Mouse (Mus musculus): ENCODE results near the gene Rpl9-ps6. TPM values are rescaled to one million over a fixed set of nuclear protein-coding genes. Genes with fewer than 3 reads are reported as not detected.
A peak's percentile ranks its signal among the peaks of the same experiment; 100 is the strongest.
"Not testable (repeated sequence)": the region's sequence is repeated elsewhere in the genome, so short reads cannot be mapped to it uniquely, and the experiment has no call there.

Rpl9-ps6 gene
- polyA plus RNA-seq, 1 experiment from 2014 or later: 73.3 TPM

DNA sequence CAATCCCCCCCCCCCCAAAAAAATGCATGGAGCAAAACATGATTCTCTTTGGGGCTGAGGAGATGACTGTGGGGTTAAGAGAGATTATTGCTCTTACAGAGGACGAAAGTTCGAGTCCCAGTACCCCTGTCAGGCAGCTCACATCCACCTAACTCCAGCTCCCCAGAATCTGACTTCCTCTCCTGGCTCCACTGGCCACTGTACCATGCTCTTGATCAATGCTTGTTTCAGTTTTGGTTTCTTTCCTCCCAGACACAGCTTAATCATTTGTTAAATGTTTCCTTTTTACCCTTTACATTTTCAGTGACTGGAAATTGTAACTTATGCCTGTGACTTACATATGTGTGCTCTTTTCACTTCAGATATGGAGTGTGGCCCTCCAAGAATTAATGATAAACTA lies 24.6 kb upstream of the Rpl9-ps6 start:
- Histone ChIP-seq H3K9ac (ENCODE audit: low read length) (no peak overlapping the region), H3K4me1 (ENCODE audit: control insufficient read depth in 2 of 2, insufficient read depth in 2 of 2, low read length in 2 of 2) (peaks cover 7 to 15% of the 10 kb centered on the region in 2 experiments), H3K27me3 (ENCODE audit: control insufficient read depth, insufficient read depth, low read length) (no peaks in the 10 kb centered on the region), H3K27ac (replicated peaks in 1 of 2; ENCODE audit: control insufficient read depth in 1 of 2, insufficient read depth in 1 of 2, low read depth in 2 of 2, low read length in 2 of 2) (no peak overlapping the region), H3K9me3 (ENCODE audit: control insufficient read depth, low read length) (no peaks in the 10 kb centered on the region), H3K4me3 (ENCODE audit: control insufficient read depth in 1 of 2, insufficient read depth in 1 of 2, low read depth in 1 of 2, low read length in 2 of 2) (no peak overlapping the region), H3K4me2 (ENCODE audit: low read length) (no peak overlapping the region), H3K36me3 (ENCODE audit: control insufficient read depth, insufficient read depth, low read length) (peaks cover 45% of the 10 kb centered on the region)
- WGBS: 90% methylated on average over 2 of the region's 2 CpGs
- ATAC-seq (ENCODE audit: insufficient number of reproducible peaks, insufficient read depth, low FRiP score, low read depth): no peak

DNA sequence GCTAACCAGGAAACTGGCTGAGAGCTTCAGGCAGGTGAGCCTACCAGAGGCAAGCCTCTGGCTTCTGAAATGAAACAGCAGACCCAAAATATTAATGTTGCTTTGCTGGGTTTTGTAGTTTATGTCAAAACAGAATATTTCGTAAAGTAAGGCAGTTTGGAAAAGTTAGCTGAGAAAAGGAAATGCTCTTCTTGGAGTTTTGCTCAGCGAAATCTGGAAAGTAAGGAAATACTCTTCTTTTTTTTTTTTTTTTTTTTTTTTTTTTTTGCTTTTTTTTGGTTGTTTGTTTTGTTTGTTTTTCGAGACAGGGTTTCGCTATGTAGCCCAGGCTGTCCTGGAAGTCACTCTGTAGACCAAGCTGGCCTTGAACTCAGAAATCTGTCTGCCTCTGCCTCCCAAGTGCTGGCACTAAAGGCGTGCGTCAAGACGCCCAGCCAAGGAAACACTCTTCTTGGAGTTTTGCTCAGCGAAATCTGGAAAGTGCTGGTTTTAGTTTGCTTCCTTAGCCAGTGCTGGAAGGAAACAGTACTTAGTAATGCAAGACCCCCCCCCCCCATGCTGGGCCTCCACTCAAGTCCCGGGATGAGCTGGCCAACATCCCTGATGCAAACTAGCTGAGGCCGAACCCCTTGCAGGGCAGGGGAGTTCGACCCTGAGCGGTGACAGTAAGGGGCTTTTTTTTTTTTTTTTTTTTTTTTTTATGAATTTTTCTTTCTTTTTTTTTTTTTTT lies 23.0 kb upstream of the Rpl9-ps6 start:
- Histone ChIP-seq H3K36me3 (ENCODE audit: control insufficient read depth, insufficient read depth, low read length) (peaks cover 29% of the 10 kb centered on the region), H3K4me3 (ENCODE audit: control insufficient read depth in 1 of 2, insufficient read depth in 1 of 2, low read depth in 1 of 2, low read length in 2 of 2) (no peak overlapping the region), H3K27me3 (ENCODE audit: control insufficient read depth, insufficient read depth, low read length) (no peaks in the 10 kb centered on the region), H3K9me3 (ENCODE audit: control insufficient read depth, low read length) (no peaks in the 10 kb centered on the region), H3K9ac (ENCODE audit: low read length) (no peak overlapping the region), H3K4me2 (ENCODE audit: low read length) (no peak overlapping the region), H3K27ac (replicated peaks in 1 of 2; ENCODE audit: control insufficient read depth in 1 of 2, insufficient read depth in 1 of 2, low read depth in 2 of 2, low read length in 2 of 2) (no peak overlapping the region), H3K4me1 (ENCODE audit: control insufficient read depth in 2 of 2, insufficient read depth in 2 of 2, low read length in 2 of 2) (peaks cover 7 to 22% of the 10 kb centered on the region in 2 experiments)
- WGBS: 87% methylated on average over 12 of the region's 12 CpGs
- no peak for ATAC-seq (ENCODE audit: insufficient number of reproducible peaks, insufficient read depth, low FRiP score, low read depth)

DNA sequence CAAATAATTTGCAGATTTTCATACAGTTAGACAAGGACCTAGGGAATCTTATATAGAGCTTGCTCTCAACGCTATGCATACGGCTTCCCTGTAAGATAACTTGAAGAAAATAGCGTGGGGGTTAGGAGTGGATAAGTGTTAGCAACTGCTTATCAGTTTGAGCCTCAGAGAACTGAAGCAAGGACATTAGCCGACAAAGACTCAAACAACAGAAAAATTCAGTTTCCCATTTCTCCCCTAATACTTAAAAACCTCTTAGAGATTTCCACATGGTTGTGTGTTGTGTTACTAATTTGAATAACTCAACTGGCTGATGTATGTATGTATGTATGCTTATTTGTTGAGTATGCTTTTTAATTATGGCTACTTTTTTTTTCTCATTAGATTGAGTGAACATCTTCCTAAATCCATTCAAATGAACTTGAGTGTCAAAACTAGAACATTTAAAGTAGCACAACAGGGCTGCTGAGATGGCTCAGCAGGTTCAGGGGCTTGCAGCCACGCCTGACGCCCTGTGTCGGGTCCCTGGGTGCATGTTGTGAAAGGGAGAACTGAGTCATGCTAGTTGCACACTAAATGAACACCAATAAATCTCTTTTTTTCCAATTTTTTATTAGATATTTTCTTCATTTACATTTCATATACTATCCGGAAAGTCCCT lies 21.3 kb upstream of the Rpl9-ps6 start:
- Histone ChIP-seq H3K4me2 (ENCODE audit: low read length) (peak overlapping the region; percentile 88), H3K9me3 (ENCODE audit: control insufficient read depth, low read length) (no peaks in the 10 kb centered on the region), H3K4me3 (ENCODE audit: control insufficient read depth in 1 of 2, insufficient read depth in 1 of 2, low read depth in 1 of 2, low read length in 2 of 2) (peak overlapping the region in 1 of 2 experiments; percentile 78; a peak in 3 of 4 replicates), H3K36me3 (ENCODE audit: control insufficient read depth, insufficient read depth, low read length) (peaks cover 14% of the 10 kb centered on the region), H3K9ac (ENCODE audit: low read length) (peak overlapping the region; percentile 89), H3K27ac (replicated peaks in 1 of 2; ENCODE audit: control insufficient read depth in 1 of 2, insufficient read depth in 1 of 2, low read depth in 2 of 2, low read length in 2 of 2) (no peak overlapping the region), H3K4me1 (ENCODE audit: control insufficient read depth in 2 of 2, insufficient read depth in 2 of 2, low read length in 2 of 2) (peaks cover 7 to 22% of the 10 kb centered on the region in 2 experiments), H3K27me3 (ENCODE audit: control insufficient read depth, insufficient read depth, low read length) (no peaks in the 10 kb centered on the region)
- 49% methylated on average over 8 of the region's 8 CpGs for WGBS
- ATAC-seq (ENCODE audit: insufficient number of reproducible peaks, insufficient read depth, low FRiP score, low read depth): no peak

DNA sequence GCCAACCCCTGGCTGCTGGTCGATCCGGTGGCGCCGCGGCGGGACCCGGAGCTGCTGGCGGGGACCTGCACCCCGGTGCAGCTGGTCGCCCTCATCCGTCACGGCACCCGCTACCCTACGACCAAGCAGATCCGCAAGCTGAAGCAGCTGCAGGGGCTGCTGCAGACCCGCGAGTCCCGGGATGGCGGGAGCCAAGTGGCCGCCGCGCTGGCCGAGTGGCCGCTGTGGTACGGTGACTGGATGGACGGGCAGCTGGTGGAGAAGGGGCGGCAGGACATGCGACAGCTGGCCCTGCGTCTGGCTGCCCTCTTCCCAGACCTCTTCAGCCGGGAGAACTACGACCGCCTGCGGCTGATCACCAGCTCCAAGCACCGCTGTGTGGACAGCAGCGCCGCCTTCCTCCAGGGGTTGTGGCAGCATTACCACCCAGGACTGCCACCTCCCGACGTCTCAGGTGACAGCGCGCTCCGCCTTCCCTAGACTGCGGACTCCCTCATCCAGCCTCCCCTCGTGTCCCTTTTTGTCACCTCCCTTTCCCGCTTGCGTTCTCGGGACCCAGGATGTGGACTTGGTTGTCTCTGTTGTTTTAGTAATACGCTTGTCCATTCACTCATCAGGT lies 19.8 kb upstream of the Rpl9-ps6 start:
- WGBS: under 1% methylated on average over 43 of the region's 47 CpGs
- H3K4me1 ChIP-seq (ENCODE audit: control insufficient read depth in 2 of 2, insufficient read depth in 2 of 2, low read length in 2 of 2): peaks cover 7 to 22% of the 10 kb centered on the region in 2 experiments
- H3K9me3 ChIP-seq (ENCODE audit: control insufficient read depth, low read length); H3K27me3 ChIP-seq (ENCODE audit: control insufficient read depth, insufficient read depth, low read length); H3K36me3 ChIP-seq (ENCODE audit: control insufficient read depth, insufficient read depth, low read length): not testable (repeated sequence)
- peak overlapping the region; percentile 89 for H3K9ac ChIP-seq (ENCODE audit: low read length)
- peak overlapping the region; percentile 88 for H3K4me2 ChIP-seq (ENCODE audit: low read length)
- peak overlapping the region; percentile 78 to 81 for H3K4me3 ChIP-seq (ENCODE audit: control insufficient read depth in 1 of 2, insufficient read depth in 1 of 2, low read depth in 1 of 2, low read length in 2 of 2)
- H3K27ac ChIP-seq (replicated peaks in 1 of 2; ENCODE audit: control insufficient read depth in 1 of 2, insufficient read depth in 1 of 2, low read depth in 2 of 2, low read length in 2 of 2): peak overlapping the region; percentile 83 to 86
- ATAC-seq (ENCODE audit: insufficient number of reproducible peaks, insufficient read depth, low FRiP score, low read depth): peak; percentile 80

DNA sequence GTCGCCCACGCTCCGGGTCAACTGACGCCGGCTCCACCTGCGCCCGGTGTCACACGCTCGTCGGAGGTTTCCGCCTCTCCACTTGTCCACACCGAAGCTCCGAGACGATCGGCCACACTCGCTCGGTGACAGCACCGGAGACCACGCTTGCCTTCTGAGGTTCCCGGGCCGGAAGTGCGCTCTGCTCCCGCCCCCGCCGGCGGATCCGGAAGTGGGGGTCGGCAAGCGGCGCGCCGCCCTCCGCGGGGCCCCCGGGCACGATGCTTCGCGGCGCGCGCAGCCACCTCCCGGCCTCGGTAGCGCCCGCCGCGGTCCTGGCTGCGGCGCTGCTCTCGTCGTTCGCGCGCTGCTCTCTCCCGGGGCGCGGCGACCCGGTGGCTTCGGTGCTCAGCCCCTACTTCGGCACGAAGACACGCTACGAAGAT lies 19.3 kb upstream of the Rpl9-ps6 start, which contains the start of gene Minpp1:
TSS of gene Minpp1 (plus strand) at position 89 of the 425 bp plus-strand sequence.
- peak within 1 kb of the TSS; percentile 89 for H3K9ac ChIP-seq (ENCODE audit: low read length)
- peak within 1 kb of the TSS; percentile 78 to 81 for H3K4me3 ChIP-seq (ENCODE audit: control insufficient read depth in 1 of 2, insufficient read depth in 1 of 2, low read depth in 1 of 2, low read length in 2 of 2)
- H3K4me1 ChIP-seq (ENCODE audit: control insufficient read depth in 2 of 2, insufficient read depth in 2 of 2, low read length in 2 of 2): peaks cover 7 to 22% of the 10 kb centered on the region in 2 experiments
- peak within 1 kb of the TSS; percentile 88 for H3K4me2 ChIP-seq (ENCODE audit: low read length)
- no peaks in the 10 kb centered on the region for H3K27me3 ChIP-seq (ENCODE audit: control insufficient read depth, insufficient read depth, low read length)
- no peaks in the 10 kb centered on the region for H3K36me3 ChIP-seq (ENCODE audit: control insufficient read depth, insufficient read depth, low read length)
- H3K27ac ChIP-seq (replicated peaks in 1 of 2; ENCODE audit: control insufficient read depth in 1 of 2, insufficient read depth in 1 of 2, low read depth in 2 of 2, low read length in 2 of 2): peak within 1 kb of the TSS; percentile 83 to 86
- under 1% methylated on average over 55 of the region's 64 CpGs for WGBS
- ATAC-seq (ENCODE audit: insufficient number of reproducible peaks, insufficient read depth, low FRiP score, low read depth): peak; percentile 90
- H3K9me3 ChIP-seq (ENCODE audit: control insufficient read depth, low read length): no peaks in the 10 kb centered on the region

DNA sequence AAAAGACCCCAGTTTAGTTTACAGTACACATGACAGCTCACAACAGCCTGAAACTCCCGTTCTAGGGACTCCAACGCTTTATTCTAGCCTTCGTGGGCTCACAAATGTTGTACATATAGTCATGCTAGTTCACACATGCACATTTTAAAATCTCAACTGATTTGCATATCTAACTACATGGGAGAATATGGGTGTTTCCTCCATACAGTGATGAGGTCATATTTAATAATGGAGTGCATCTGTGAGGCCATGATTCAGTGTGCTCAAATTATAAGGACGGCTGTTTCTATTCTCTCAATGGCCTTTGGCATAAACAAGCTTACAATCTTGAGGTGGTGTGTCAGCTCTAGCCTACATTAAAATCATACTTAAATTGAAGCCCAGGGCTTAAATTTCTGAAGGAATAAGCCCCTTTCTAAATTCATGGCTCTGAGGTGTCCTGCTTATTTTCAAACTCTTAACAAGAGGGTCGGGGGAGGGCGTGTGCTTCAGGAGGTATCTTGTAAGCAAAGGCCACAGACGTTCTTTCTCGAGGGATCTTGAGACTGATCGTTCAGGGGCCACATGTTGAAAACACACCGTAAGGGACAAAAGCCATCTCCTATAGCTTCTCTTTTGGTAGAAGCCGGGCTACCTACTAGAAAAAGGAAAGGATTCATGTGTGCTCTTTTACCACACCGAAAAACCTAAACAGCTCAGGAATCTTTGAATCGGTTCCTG lies 18.7 kb upstream of the Rpl9-ps6 start:
- H3K9me3 ChIP-seq (ENCODE audit: control insufficient read depth, low read length): no peaks in the 10 kb centered on the region
- H3K4me2 ChIP-seq (ENCODE audit: low read length): peak overlapping the region; percentile 88
- WGBS: 16% methylated on average over 13 of the region's 13 CpGs
- H3K27ac ChIP-seq (replicated peaks in 1 of 2; ENCODE audit: control insufficient read depth in 1 of 2, insufficient read depth in 1 of 2, low read depth in 2 of 2, low read length in 2 of 2): peak overlapping the region; percentile 54 to 83
- peaks cover 7 to 22% of the 10 kb centered on the region in 2 experiments for H3K4me1 ChIP-seq (ENCODE audit: control insufficient read depth in 2 of 2, insufficient read depth in 2 of 2, low read length in 2 of 2)
- no peaks in the 10 kb centered on the region for H3K36me3 ChIP-seq (ENCODE audit: control insufficient read depth, insufficient read depth, low read length)
- H3K9ac ChIP-seq (ENCODE audit: low read length): peak overlapping the region; percentile 89
- no peaks in the 10 kb centered on the region for H3K27me3 ChIP-seq (ENCODE audit: control insufficient read depth, insufficient read depth, low read length)
- ATAC-seq (ENCODE audit: insufficient number of reproducible peaks, insufficient read depth, low FRiP score, low read depth): no peak
- peak overlapping the region; percentile 78 to 81 for H3K4me3 ChIP-seq (ENCODE audit: control insufficient read depth in 1 of 2, insufficient read depth in 1 of 2, low read depth in 1 of 2, low read length in 2 of 2)

DNA sequence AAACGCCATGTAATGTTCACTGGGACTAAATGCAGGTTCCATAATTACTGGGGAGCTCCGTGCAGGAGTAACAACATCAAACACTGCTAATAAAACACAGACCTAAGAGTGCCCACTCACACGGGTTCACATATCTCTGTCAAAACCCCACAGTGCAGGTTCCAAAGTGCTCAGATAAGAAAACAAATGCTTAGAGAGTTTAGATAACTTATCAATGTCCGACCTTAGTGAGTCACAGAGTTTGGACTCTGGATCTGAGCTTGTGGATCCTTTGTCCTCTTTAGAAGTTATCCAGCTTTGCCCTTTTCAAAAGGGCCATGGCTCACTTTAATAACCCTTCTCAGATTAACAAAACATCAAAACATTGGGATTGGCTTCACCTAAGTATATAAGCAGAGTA lies 15.1 kb upstream of the Rpl9-ps6 start:
- no peaks in the 10 kb centered on the region for H3K36me3 ChIP-seq (ENCODE audit: control insufficient read depth, insufficient read depth, low read length)
- H3K4me3 ChIP-seq (ENCODE audit: control insufficient read depth in 1 of 2, insufficient read depth in 1 of 2, low read depth in 1 of 2, low read length in 2 of 2): no peak overlapping the region
- H3K9ac ChIP-seq (ENCODE audit: low read length): no peak overlapping the region
- 11% methylated on average over 4 of the region's 4 CpGs for WGBS
- no peaks in the 10 kb centered on the region for H3K9me3 ChIP-seq (ENCODE audit: control insufficient read depth, low read length)
- H3K27ac ChIP-seq (replicated peaks in 1 of 2; ENCODE audit: control insufficient read depth in 1 of 2, insufficient read depth in 1 of 2, low read depth in 2 of 2, low read length in 2 of 2): no peak overlapping the region
- H3K4me1 ChIP-seq (ENCODE audit: control insufficient read depth in 2 of 2, insufficient read depth in 2 of 2, low read length in 2 of 2): peaks cover 0 to 6% of the 10 kb centered on the region in 2 experiments; a peak in 2 of 4 replicates
- H3K27me3 ChIP-seq (ENCODE audit: control insufficient read depth, insufficient read depth, low read length): no peaks in the 10 kb centered on the region
- H3K4me2 ChIP-seq (ENCODE audit: low read length): no peak overlapping the region
- no peak for ATAC-seq (ENCODE audit: insufficient number of reproducible peaks, insufficient read depth, low FRiP score, low read depth)

All from heart, embryonic 14.5 days (tissue).